Mouse (Mus musculus) neural tube, embryonic 12.5 days (tissue): ENCODE results near the gene Ahcyl1. TPM values are rescaled to one million over a fixed set of nuclear protein-coding genes. Genes with fewer than 3 reads are reported as not detected.
"Not testable (repeated sequence)": the region's sequence is repeated elsewhere in the genome, so short reads cannot be mapped to it uniquely, and the experiment has no call there.

Experiments used
- ATAC-seq: fragments of 200-750 bp; cut with Nextera tagmentation; 2 replicates; pipeline ENCODE4 v1.8.0; 2017; ENCODE audit warnings: low read depth, mild to moderate bottlenecking, moderate TSS enrichment, moderate library complexity; ENCODE audit not compliant: low FRiP score
- H3K27ac ChIP-seq: fragments of 300-500 bp; sonication (generic); 2 replicates; pipeline ENCODE4 v1.5.1; 2016
- H3K27me3 ChIP-seq: fragments of 300-500 bp; sonication (generic); replicated peaks from 2 replicates; pipeline ENCODE4 v1.6.1; 2016; ENCODE audit warnings: mild to moderate bottlenecking
- H3K36me3 ChIP-seq: fragments of 300-500 bp; sonication (generic); 2 replicates; pipeline ENCODE4 v1.6.1; 2016; ENCODE audit warnings: mild to moderate bottlenecking
- H3K4me1 ChIP-seq: fragments of 300-500 bp; sonication (generic); 2 replicates; pipeline ENCODE4 v1.6.1; 2016
- H3K4me2 ChIP-seq: fragments of 300-500 bp; sonication (generic); replicated peaks from 2 replicates; pipeline ENCODE4 v1.6.1; 2016; ENCODE audit warnings: mild to moderate bottlenecking
- H3K4me3 ChIP-seq: fragments of 300-500 bp; sonication (generic); 2 replicates; pipeline ENCODE4 v1.5.1; 2016
- H3K9ac ChIP-seq: fragments of 300-500 bp; sonication (generic); 2 replicates; pipeline ENCODE4 v1.6.1; 2016; ENCODE audit warnings: mild to moderate bottlenecking
- H3K9me3 ChIP-seq: fragments of 300-500 bp; sonication (generic); 2 replicates; pipeline ENCODE4 v1.6.1; 2016; ENCODE audit warnings: mild to moderate bottlenecking
- WGBS: fragments of 180-500 bp; shearing (Covaris S2); methylation state at CpG from one replicate; pipeline ENCODE4 v1.1.7; 2016; 5-methylcytosine and 5-hydroxymethylcytosine counted together
- polyA plus RNA-seq: library from polyadenylated mRNA; unstranded; fragments of >200 nt; fragmentation: Nextera tagmentation; extraction: Ambion mirVana; gene quantifications from 2 replicates; pipeline ENCODE4 v1.2.1, GENCODE M21; 2016

Gene Ahcyl1
- polyA plus RNA-seq = 123 and 137 TPM in 2 replicates

- Histone ChIP-seq H3K4me1 (peaks cover 20% of the 10 kb centered on the region), H3K4me2 (peak within 1 kb of the TSS; percentile 72), H3K27ac (peak within 1 kb of the TSS; percentile 93), H3K36me3 (no peaks in the 10 kb centered on the region), H3K4me3 (peak within 1 kb of the TSS; percentile 83), H3K9ac (peak within 1 kb of the TSS; percentile 98), H3K27me3 (no peaks in the 10 kb centered on the region), H3K9me3 (no peaks in the 10 kb centered on the region)
- ATAC-seq = peak; percentile 98
- under 1% methylated on average over 93 of the region's 93 CpGs for WGBS
Measured at GRCm38 (mm10) chr3:107695948-107696881, at the start of gene Ahcyl1. Gene Ahcyl1, minus strand, starts transcription at chr3:107696560.

GRCm38 (mm10) chr3:107746026-107746425 is 49.7 kb upstream of the Ahcyl1 start:
- Histone ChIP-seq H3K4me2 (no peak overlapping the region), H3K9ac (no peak overlapping the region), H3K27ac (no peak overlapping the region), H3K9me3 (no peaks in the 10 kb centered on the region), H3K4me1 (peaks cover 10% of the 10 kb centered on the region), H3K36me3 (peaks cover 17% of the 10 kb centered on the region), H3K27me3 (no peaks in the 10 kb centered on the region), H3K4me3 (no peak overlapping the region)
- WGBS = 67% methylated on average over 3 of the region's 3 CpGs
- no peak for ATAC-seq

- Histone ChIP-seq H3K36me3 (peaks cover 11% of the 10 kb centered on the region), H3K4me3 (no peak overlapping the region), H3K9ac (no peak overlapping the region), H3K9me3 (no peaks in the 10 kb centered on the region), H3K4me2 (no peak overlapping the region), H3K27ac (no peak overlapping the region), H3K27me3 (no peaks in the 10 kb centered on the region), H3K4me1 (peaks cover 28% of the 10 kb centered on the region)
- ATAC-seq = no peak
- WGBS = 88% methylated on average over 1 of the region's 1 CpGs
Measured at GRCm38 (mm10) chr3:107743650-107744049, 47.3 kb upstream of the Ahcyl1 start.

GRCm38 (mm10) chr3:107743107-107743506 is 46.7 kb upstream of the Ahcyl1 start:
- Histone ChIP-seq H3K36me3 (peaks cover 10% of the 10 kb centered on the region), H3K4me2 (no peak overlapping the region), H3K4me3 (no peak overlapping the region), H3K4me1 (peaks cover 28% of the 10 kb centered on the region), H3K27me3 (no peaks in the 10 kb centered on the region), H3K9me3 (no peaks in the 10 kb centered on the region), H3K9ac (no peak overlapping the region), H3K27ac (no peak overlapping the region)
- 27% methylated on average over 3 of the region's 3 CpGs for WGBS
- ATAC-seq = no peak

- H3K27ac ChIP-seq = no peak overlapping the region
- no peak for ATAC-seq
- no peak overlapping the region for H3K9ac ChIP-seq
- no peak overlapping the region for H3K4me2 ChIP-seq
- H3K27me3 ChIP-seq = no peaks in the 10 kb centered on the region
- peaks cover 28% of the 10 kb centered on the region for H3K4me1 ChIP-seq
- H3K9me3 ChIP-seq = no peaks in the 10 kb centered on the region
- H3K36me3 ChIP-seq = peaks cover 8% of the 10 kb centered on the region; the same call in 1 of the 2 replicates
- 91% methylated on average over 10 of the region's 10 CpGs for WGBS
- H3K4me3 ChIP-seq = no peak overlapping the region
Measured at GRCm38 (mm10) chr3:107742071-107742710, 45.8 kb upstream of the Ahcyl1 start.

- H3K9me3 ChIP-seq = no peaks in the 10 kb centered on the region
- H3K4me3 ChIP-seq = no peak overlapping the region
- no peak overlapping the region for H3K9ac ChIP-seq
- H3K4me2 ChIP-seq = no peak overlapping the region
- no peaks in the 10 kb centered on the region for H3K27me3 ChIP-seq
- peaks cover 28% of the 10 kb centered on the region for H3K4me1 ChIP-seq
- no peak for ATAC-seq
- H3K36me3 ChIP-seq = no peaks in the 10 kb centered on the region
- H3K27ac ChIP-seq = no peak overlapping the region
Measured at GRCm38 (mm10) chr3:107741387-107741786, 45.0 kb upstream of the Ahcyl1 start.

- no peak overlapping the region for H3K9ac ChIP-seq
- ATAC-seq = peak; percentile 77
- WGBS = 11% methylated on average over 6 of the region's 6 CpGs
Measured at GRCm38 (mm10) chr3:107740578-107741207, 44.3 kb upstream of the Ahcyl1 start.

GRCm38 (mm10) chr3:107739966-107740365 is 43.6 kb upstream of the Ahcyl1 start:
- peaks cover 28% of the 10 kb centered on the region for H3K4me1 ChIP-seq
- WGBS = 79% methylated on average over 2 of the region's 2 CpGs
- H3K4me2 ChIP-seq = no peak overlapping the region; the same call in 1 of the 2 replicates
- no peaks in the 10 kb centered on the region for H3K27me3 ChIP-seq
- no peak overlapping the region for H3K9ac ChIP-seq
- no peak overlapping the region for H3K4me3 ChIP-seq
- ATAC-seq = no peak
- H3K9me3 ChIP-seq = no peaks in the 10 kb centered on the region
- no peaks in the 10 kb centered on the region for H3K36me3 ChIP-seq
- no peak overlapping the region for H3K27ac ChIP-seq

More at GRCm38 (mm10) chr3:107740578-107741207, 44.3 kb upstream of the Ahcyl1 start:
- Histone ChIP-seq H3K4me3 (no peak overlapping the region), H3K27ac (no peak overlapping the region), H3K4me2 (no peak overlapping the region; the same call in 1 of the 2 replicates), H3K27me3 (no peaks in the 10 kb centered on the region), H3K9me3 (no peaks in the 10 kb centered on the region), H3K4me1 (peaks cover 28% of the 10 kb centered on the region), H3K36me3 (no peaks in the 10 kb centered on the region)

GRCm38 (mm10) chr3:107739456-107739855 is 43.1 kb upstream of the Ahcyl1 start:
- H3K27ac ChIP-seq = no peak overlapping the region

GRCm38 (mm10) chr3:107738620-107739019 is 42.3 kb upstream of the Ahcyl1 start:
- Histone ChIP-seq H3K4me2 (no peak overlapping the region), H3K36me3 (no peaks in the 10 kb centered on the region), H3K9ac (no peak overlapping the region), H3K27ac (no peak overlapping the region), H3K4me3 (no peak overlapping the region), H3K4me1 (peaks cover 28% of the 10 kb centered on the region), H3K27me3 (no peaks in the 10 kb centered on the region), H3K9me3 (no peaks in the 10 kb centered on the region)
- ATAC-seq = no peak
- WGBS = 78% methylated on average over 1 of the region's 1 CpGs

More at GRCm38 (mm10) chr3:107739456-107739855, 43.1 kb upstream of the Ahcyl1 start:
- Histone ChIP-seq H3K9ac (no peak overlapping the region), H3K4me1 (peaks cover 28% of the 10 kb centered on the region), H3K9me3 (no peaks in the 10 kb centered on the region), H3K4me2 (no peak overlapping the region), H3K4me3 (no peak overlapping the region), H3K27me3 (no peaks in the 10 kb centered on the region), H3K36me3 (no peaks in the 10 kb centered on the region)
- WGBS = 76% methylated on average over 3 of the region's 3 CpGs
- no peak for ATAC-seq

GRCm38 (mm10) chr3:107737609-107738190 is 41.3 kb upstream of the Ahcyl1 start:
- ATAC-seq = no peak
- H3K4me1 ChIP-seq = peaks cover 28% of the 10 kb centered on the region
- H3K36me3 ChIP-seq = no peaks in the 10 kb centered on the region
- H3K4me3 ChIP-seq = no peak overlapping the region
- no peak overlapping the region for H3K9ac ChIP-seq
- no peaks in the 10 kb centered on the region for H3K9me3 ChIP-seq
- H3K4me2 ChIP-seq = no peak overlapping the region
- H3K27me3 ChIP-seq = no peaks in the 10 kb centered on the region
- WGBS = 78% methylated on average over 1 of the region's 1 CpGs
- no peak overlapping the region for H3K27ac ChIP-seq

- 91% methylated on average over 13 of the region's 13 CpGs for WGBS
- not testable (repeated sequence) for ATAC-seq
Measured at GRCm38 (mm10) chr3:107735620-107736019, 39.3 kb upstream of the Ahcyl1 start.

More at GRCm38 (mm10) chr3:107735620-107736019, 39.3 kb upstream of the Ahcyl1 start:
- H3K27ac ChIP-seq, H3K36me3 ChIP-seq, H3K4me3 ChIP-seq, H3K4me2 ChIP-seq, H3K9me3 ChIP-seq, H3K27me3 ChIP-seq, H3K9ac ChIP-seq: not testable (repeated sequence)
- peaks cover 14% of the 10 kb centered on the region for H3K4me1 ChIP-seq
